Mouse (Mus musculus) c-Kit-negative CD71-positive TER-119-positive erythroid progenitor cells, embryonic 14.5 days (primary cell): ENCODE data around the gene Cers6.

Source experiments
- DNase-seq: peaks from one replicate; pipeline ENCODE4 v3.0.0-alpha.2; 2013; ENCODE audit warnings: low read depth, low spot score

Gene Cers6

DNA sequence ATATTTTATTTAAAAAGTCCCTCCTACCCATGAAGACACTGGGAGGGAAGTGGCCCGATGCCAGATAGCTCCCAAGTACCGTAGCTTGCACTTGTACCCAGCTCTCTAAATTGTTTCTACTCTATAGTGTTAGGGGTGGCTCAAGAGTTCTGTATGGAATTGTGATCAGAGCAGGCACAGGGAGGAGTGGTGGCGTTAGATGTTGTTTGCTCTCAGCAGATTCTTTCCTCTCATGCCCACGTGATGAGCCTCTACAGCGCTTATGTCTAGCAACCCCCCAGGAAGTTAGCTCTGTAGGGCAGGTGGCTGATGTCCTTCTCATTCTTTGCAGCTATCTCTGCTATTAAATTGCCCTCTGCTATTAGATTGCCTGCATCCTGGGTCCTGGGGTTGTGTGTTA lies 98.8 kb downstream of the Cers6 start:
- no peak for DNase-seq

DNA sequence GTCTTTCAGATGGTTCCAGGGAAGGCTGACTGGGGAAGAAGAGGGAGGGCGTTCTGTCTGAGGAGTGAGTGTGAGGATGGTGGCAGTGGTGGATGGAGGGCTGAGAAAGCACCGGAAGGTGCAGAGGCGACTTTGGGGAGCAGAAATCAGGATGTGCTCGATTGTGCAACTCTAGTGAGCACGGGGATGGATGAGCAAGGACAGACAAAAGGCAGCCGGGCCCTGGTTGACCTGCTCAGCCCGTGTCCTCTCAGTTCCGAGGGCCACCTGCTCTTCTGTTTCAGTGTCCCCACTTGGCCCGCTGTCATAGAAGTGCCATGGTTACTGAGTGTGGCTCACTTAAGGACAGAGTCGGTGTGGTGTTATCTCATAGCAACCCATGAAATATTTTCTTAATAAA lies 99.4 kb downstream of the Cers6 start:
- no peak for DNase-seq

DNA sequence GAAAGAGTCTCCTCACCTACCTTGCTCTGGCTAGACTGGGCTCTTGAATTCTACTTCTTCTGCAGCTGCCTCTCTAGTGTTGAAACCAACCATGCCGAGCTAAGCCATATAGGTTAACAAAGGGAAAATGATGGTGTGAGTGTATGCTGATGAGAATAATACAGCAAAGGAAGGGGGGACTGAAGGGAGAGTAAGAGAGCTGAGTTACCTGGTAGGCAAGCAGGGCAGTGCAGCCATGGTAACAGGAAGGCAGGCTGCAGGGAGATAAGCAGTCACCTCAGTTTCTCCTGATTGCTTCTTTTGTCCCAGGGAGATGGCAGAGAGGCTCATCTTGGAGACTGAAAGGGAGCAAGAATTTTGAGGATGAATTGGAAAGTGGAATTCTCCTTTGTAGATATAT lies 105.1 kb downstream of the Cers6 start:
- no peak for DNase-seq

DNA sequence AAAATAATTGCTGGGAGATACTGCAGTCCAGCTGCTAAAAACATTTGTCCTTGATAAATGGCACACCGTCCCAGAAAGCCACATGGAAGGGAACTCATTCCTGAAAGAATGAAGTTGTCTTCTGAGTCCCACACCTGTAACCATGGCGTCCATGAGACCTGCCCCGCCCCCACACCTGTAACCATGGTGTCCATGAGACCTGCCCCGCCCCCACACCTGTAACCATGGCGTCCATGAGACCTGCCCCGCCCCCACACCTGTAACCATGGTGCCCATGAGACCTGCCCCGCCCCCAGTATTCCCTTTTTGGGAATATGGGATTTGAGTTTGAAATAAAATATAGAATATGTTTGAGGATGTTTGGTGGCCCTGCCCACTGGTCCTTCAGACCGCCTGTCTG lies 106.8 kb downstream of the Cers6 start:
- DNase-seq: no peak

DNA sequence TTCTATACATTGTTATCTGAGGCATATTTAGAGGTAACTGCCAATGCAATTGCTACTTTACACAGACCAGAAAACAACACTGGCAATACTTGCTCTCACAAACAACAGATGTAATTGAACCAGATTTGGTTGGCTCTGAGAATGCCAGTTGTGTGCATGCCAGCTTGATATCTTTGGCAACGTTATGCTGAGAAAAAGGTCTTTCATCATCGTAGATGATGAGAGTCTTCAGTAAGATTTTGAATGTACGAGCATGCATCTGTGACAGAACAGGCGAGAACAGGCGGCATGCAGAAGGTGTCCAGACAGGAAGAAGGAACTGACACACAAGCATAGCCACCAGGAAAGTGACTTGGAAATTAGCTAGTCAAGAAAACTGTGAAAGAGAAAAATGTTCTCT lies 110.6 kb downstream of the Cers6 start:
- no peak for DNase-seq

DNA sequence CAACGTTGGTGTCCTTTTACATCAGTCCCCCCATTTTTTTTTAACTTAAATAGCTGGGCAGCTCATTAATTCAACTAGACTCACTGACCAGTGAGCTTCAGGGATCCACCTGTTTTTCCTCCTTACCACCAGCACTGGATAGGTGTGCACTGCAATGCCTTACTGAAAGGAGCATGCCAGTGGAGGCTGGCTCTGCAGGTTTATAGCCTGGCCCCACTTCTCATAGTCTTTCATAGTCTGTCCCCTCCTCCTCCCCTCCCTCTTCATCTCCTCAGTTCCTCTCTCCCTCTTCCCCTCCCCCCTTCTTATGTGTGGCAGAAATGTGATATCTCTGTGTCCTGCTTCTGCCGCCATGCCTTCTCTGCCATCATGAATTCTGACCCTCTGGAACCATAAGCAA lies 112.5 kb downstream of the Cers6 start:
- no peak for DNase-seq

DNA sequence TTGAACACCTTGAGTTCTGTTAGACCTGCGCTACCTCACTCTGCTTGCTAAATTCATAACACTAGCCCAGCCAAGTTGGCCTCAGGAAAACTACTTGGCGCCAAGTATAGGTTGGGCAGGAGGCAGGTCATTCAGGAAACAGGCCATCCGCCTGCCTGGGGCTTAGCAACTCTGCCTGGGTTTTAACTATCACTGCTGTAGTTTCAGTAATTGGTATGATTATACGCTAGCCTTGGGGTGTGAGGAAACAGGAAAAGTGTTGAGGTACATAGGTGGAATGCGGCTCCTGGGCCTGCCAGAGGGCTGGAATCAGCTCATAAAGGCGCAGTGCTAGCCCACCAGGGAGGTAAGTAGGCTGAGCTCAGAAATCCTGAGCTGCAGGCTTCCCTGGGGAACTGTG lies 114.0 kb downstream of the Cers6 start:
- no peak for DNase-seq

DNA sequence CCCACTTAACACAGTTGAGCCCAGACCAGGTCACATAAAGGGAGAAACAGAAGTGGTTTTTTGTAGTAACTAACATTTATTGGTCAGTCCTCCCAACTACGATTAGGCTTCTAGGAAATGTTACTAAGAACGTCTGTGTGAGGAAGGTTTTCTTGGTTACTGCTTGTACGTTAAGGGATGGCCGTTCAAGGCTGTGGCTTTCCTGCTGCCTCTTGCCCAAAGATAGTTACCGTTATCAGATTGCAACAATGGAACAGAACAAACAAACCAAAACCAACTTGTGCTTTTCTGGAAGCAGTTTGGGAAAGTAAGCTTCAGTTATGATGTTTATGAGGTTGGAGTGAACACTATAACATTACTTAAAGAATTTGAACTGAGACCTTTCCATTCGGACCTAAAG lies 114.5 kb downstream of the Cers6 start:
- DNase-seq: no peak

DNA sequence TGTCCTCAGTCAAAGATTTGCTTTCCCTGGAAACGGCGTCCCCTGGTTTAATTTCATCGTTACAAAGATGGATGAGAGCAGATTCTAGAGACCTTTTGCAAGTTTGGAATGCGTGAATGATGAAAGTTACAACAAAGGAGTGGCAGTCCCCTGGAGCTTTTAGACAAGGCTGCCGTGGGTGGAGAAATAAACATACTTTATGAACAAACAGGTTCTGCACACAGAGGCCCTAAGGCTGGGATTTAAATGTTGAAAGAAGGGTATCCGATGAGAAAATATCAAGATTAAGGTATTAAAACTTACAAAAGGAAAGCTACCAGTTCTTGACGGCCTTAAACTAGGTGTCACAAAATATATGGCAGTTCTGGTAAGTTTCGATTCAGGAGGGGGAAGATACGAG lies 117.0 kb downstream of the Cers6 start:
- DNase-seq: no peak

DNA sequence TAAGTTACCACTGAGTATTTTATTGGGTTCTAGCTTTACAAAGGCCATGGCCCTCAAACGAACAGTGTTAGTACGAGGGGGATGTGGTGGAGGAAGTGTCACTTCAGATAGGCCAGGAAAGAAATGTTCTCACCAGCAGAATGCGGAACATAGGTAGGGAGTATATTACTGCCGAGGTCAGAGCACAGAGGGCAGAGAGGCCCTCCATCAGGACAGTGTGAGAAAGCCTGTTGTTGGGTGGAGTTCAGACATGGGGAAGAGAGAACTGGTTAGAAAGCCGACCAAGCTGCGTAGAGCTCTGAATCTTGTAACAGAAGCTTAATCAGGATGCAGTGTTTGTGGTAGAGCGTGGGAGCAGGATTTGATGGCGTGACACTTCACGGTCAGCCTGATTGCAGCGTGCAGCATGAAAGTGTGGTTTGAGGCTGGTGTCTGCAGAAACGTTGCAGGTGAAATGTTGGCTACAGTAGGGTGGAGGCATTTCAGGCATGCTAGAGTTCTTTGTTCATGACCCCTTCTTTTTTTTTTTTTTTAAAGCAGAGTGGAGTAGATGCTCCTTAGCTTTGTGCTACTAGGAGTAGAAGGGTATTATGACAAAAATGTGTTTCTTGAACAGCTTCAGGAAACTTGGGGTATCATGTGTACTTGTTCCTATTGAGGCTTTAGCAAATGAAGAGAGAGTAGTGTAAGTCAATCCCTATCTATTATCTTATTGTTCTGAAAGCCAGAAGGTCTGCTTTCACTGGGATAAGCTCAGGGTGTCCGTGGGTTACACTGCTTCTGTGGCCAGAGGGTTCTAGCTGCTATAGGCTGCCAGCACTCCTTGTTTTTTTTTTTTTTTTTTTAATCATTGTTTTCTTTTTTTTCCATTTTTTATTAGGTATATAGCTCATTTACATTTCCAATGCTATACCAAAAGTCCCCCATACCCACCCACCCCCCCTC lies 117.7 kb downstream of the Cers6 start:
- DNase-seq: no peak

DNA sequence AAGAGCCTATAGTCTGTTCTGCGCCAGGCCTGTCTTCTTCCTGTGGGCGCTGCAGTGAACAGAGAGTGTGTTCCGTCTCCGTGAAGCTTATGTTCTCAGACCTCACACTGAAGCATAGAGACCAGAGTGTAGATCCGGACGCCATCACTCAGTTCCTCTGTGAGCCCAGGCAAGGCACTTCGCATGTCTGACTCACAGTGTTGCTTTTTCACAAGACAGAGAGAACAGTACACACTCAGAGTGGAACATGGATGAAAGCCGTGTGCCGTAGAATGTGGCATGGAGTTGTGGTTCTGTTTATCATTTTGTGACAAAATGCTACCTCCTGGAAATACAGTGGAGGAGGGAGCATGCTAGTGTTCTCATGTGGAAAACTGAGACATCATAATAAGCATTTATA lies 120.1 kb downstream of the Cers6 start:
- DNase-seq: no peak

DNA sequence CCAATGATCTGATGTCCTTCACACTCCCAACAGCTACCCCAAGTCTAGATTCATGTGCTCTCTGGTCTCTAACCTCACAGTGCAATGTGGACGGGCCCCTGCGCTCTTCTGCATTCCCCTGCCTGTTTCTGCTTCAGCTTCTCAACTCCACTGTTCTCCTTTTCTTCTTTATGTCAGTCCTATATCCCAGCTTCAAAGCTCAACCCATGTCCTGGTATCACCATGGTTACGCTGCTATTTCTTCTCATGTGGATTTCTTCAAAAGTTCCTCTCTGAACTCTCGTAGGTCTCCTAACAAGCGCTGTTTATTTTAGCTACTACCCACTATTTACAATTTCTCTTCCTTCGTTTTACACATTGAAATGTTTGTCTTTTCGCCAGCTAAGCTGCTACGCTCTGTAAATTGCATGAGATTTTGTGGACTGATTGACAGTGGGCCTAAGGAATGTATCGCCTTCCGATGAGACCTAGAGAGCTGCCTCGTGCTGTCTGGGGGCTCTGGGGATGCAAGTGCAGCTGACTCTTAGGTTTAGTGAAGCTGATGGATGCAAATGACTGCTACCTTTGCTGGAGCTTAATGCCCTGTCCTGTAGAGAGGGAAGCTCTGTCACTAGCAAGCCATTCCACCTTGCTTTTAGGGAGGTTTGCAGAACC lies 120.6 kb downstream of the Cers6 start:
- DNase-seq: no peak

DNA sequence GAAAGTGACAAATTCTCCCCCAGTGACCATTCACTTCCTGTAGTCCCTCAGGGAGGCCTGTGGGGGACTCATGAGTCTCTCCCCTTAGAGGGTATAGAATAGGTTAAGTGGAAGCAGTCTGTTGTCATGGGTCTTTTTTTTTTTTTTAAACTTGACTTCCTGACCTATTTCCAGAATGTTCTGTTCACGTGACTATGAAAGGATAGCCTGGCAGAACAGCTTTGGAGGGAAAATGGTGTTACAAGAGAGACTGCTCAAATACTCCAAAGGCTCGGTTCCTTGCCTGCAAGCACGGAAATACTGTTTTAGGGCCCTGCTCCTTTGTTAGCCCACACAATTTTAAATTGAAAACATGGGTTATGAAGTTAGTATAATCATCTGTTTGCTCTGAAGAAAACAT lies 121.7 kb downstream of the Cers6 start:
- no peak for DNase-seq

DNA sequence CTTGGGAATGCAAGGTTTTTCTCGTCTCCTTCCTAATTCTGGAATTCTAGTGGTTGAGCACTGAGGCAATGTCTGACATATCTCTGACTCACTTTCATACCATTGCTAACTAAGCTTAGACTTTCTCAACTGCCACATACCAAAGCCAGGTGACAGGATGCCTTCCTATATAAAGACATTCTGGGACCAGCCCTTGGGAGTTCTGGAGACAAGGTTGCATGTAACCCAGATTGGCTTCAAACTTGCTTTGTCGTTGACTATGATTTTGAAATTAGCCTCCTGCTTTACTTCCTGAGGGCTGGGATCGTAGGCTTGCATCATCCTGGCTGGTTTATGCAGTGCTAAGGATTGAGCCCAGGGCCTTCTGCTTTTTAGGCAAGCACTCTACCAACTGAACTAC lies 122.2 kb downstream of the Cers6 start:
- no peak for DNase-seq

DNA sequence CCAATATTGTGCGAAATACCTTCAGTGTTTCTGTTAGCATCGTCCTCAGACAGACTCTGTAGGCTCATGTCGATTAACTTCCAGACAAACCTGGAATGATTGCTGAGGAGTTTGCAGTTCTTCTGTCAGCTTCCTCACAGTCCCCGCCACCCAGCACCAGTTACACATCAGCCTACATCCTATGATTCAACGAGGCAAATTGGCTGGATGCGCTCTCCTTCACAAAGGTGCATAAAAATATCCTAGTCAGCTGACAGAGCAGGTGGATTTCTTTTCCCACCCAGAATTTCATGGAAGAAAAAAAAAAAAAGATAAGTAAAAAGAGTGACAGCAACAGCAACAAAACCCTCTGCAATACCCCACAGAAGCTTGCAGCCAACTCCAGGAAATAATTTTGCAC lies 127.9 kb downstream of the Cers6 start:
- no peak for DNase-seq

DNA sequence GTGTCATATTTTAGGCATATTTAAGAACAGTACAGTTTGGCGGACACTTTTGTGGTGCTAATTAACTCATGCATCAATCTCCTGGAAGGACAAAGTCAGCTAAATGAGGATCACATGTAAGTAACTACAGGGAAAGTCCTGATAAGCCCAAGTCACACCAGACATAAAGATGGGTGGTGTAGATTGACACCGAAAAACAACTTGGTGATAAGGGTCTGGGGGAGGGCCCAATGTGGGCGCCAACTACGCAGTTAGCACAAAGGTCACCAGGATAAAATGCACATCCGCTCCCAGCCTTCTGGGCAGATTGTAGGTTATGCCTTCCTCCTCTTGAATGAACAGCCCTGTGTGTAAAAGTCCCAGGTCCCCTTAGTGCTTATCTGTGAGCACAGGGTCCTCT lies 131.4 kb downstream of the Cers6 start:
- no peak for DNase-seq

DNA sequence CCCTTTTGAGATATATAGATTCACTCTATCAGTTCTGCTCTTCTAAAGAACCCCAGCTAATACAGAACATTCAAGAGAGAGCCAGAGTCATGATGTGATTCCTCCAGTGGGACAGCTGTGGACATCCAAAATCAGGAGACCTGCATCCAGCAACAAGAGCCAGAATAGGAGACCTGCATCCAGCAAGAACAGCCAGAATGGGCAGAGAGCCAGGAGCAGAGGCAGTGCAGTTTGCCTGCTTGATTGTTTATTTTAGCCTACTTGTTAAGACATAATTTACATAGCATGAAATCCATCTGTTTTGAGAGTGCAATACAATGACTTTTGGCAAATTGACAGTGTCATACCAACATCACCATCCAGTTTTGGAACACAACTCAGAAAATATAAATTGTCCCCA lies 133.2 kb downstream of the Cers6 start:
- no peak for DNase-seq

DNA sequence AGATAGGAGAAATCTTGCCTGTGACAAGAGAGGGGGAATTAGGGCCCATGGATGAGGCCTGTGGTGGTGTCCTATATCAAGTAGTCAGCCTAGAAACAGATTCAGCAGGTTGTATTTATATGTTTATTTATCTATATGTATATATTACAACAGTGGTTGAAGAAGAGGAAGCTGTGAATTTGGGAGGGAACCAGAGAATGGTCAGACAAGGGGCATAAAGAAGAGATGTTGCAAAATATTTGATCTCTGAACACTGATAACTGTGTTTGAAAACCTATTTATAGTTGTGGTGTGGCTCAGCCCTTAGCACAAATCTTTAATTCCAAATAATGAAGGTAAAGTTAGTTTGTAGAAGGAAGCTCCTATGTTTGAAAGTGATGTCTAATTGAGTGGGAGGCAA lies 134.5 kb downstream of the Cers6 start:
- no peak for DNase-seq

DNA sequence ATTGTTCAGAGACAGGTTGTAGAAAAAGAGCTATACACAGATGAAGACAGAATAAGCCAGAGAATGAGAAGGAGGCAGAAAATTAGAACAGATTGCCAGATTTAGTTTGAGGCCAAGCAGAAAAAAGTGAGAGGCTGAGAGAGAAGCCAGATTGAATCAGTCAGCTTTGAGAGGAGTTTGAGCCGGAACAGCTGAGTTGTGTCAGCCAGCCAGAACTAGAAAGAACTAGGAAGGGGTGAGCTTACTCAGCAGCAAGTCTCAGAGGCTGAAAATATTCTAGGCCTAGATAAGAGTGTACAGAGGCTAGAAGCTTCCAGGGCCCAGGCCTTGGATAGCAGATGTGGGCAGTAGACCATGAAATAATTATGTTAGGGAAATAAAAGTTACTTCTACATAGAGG lies 135.0 kb downstream of the Cers6 start:
- DNase-seq: no peak

DNA sequence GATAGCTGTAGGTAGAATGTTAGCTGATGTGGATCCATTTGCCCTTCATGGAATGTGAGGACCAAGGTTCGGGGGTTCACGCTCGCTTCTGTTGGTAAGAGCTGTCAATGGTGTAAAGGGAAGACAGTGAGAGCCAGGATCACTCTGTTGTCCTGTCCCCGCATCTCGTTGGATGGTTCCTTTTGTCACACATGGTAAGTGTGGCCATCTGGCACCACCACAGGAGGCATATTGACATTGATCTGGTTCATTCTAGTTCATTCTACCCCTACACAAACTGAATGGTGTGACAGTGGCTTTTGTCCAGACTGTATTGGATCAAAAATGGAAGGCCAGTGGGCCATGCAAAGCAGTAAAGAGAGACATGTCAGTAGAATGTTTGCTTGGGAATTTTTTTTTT lies 142.8 kb downstream of the Cers6 start:
- DNase-seq: no peak

DNA sequence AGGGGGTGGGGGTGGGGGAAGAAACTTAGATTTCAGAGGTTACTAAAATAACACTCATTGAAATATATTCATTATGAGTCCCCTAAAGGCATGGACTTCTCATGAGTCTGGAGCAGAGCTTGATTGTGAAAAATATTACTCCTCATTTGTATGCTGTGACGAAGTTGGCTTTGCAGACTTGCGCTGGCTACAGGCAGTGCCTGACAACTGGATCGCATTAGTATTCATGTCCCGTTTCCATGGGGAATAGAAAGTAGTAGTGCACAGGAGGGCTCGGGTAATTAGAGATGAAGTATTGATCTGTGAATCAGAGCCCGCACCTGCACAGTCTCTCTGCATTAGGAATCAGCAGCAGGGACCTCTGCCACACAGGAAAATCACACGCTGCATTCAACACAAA lies 150.2 kb downstream of the Cers6 start:
- no peak for DNase-seq

DNA sequence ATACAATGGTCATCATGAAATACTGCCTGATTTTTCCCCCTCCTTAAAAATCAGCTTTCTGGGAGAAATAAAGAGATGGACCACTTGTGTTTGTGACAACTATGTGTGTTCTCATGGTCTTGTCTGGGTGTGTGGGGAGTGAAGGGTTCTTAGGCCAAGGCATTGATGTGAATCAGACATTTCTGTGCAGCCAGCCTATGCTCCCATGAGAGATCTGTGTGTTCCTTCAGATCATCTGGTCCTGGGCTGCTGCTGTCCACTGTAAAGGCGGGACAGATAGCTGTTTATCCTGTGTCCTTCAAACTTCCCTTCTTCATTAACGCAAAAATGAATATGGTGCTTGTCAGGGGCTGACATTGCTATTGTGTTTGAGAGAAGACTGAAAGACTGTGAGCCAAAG lies 150.6 kb downstream of the Cers6 start:
- no peak for DNase-seq

DNA sequence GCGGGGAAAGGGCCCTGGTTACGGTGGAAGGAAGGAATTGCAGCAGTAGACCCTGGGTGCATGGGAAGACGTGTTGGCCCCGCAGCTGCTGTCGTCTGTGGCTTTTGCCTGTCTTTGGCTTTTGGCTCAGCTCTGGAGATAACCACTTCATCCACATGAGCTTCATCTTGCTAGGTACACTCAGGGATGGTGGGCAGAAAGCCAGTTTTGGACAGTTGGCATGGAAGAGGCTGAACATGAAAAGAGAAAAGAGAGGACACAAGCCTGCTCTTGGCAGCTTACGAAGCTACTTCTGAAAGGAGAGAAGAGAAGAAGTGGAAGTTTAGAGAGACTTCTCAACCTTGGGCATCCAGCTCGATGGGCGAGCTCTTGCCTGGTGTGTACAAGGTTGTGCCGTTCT lies 153.0 kb downstream of the Cers6 start:
- no peak for DNase-seq
